Mouse (Mus musculus): ENCODE results near the gene Afg3l1. TPM values are rescaled to one million over a fixed set of nuclear protein-coding genes. Genes with fewer than 3 reads are reported as not detected.
"Not testable (repeated sequence)": the region's sequence is repeated elsewhere in the genome, so short reads cannot be mapped to it uniquely, and the experiment has no call there.

Gene Afg3l1
- polyA plus RNA-seq, 1 experiment: 31.1 TPM

DNA sequence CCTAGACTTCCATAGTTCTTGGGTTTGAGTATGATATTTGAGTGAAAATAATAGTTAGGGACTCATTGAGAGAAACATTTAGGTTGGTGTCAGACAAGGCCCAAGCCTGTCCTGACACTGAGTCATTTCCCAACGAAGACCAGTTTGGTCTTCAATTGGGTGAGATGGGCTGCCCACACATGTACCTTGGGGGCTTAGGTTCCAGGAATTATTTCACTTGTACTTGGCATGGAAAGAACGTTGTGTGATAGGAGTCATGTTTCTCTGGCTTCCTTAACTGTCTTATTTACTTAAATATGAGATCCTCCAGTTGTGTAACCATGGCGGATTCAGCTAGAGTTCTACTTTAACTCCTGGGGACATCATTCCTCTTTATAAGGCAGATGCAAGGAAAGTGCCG, 14.1 kb upstream of the Afg3l1 start:
- peak; percentile 80 for DNase-seq (ENCODE audit: low read depth)

DNA sequence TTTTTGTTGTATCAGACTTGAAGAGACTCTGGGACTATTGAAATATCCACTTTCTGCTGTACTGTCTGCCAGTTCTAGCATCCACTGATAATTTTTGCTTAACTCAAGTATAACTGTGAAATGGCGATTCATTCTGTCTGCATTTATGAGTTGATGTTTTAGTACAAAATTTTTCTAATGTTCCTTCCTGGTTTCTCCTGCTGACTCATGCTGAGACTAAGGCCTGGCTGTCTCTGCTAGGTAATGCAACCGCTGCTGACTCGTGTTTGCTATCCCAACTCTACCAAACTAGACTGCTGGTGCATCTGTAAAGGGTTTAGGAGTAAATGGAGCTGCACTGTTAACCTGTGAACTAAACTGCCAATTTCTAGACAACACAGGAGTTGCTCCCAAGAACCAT, 10.2 kb upstream of the Afg3l1 start:
- DNase-seq (ENCODE audit: low read depth): no peak

DNA sequence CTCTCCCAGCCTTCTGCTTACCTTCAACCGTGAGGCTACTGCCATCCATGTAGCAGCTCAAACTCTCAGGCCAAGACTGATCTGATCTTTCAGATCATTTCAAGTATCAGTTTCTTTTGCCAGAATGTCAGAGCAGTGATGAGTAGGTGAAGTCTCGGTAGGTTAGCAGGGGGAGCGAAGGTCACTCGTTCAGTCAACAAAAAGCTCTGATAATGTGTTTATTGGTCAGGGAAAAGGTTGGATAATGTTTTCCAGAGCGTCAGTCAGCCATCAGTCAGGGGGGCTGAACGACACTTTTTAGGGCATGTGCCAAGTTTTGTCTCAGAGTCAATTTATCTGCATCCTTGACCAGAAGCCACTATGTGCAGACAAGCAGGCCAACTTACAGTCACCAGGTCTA, 4.7 kb upstream of the Afg3l1 start:
- not testable (repeated sequence) for DNase-seq (ENCODE audit: low read depth)

DNA sequence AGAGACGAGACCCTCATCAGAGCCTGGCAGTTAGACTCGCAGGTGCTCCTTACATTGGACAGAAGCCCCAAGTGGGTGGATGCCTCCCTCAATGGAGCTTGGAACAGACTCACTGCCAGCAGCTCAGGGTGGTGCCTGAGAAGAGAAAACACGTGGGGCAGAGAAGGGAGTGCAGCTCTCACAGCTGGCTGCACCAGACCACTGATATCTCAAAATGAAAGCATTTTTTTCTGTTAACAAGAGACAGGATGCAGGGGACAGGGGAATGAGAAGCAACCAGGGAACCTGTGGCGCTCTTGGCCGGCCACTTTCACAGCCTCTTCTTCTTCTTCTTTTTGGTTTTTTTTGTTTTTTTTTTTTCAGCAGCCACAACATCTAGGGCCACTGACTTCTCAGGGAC, 3.2 kb upstream of the Afg3l1 start:
- not testable (repeated sequence) for DNase-seq (ENCODE audit: low read depth)

DNA sequence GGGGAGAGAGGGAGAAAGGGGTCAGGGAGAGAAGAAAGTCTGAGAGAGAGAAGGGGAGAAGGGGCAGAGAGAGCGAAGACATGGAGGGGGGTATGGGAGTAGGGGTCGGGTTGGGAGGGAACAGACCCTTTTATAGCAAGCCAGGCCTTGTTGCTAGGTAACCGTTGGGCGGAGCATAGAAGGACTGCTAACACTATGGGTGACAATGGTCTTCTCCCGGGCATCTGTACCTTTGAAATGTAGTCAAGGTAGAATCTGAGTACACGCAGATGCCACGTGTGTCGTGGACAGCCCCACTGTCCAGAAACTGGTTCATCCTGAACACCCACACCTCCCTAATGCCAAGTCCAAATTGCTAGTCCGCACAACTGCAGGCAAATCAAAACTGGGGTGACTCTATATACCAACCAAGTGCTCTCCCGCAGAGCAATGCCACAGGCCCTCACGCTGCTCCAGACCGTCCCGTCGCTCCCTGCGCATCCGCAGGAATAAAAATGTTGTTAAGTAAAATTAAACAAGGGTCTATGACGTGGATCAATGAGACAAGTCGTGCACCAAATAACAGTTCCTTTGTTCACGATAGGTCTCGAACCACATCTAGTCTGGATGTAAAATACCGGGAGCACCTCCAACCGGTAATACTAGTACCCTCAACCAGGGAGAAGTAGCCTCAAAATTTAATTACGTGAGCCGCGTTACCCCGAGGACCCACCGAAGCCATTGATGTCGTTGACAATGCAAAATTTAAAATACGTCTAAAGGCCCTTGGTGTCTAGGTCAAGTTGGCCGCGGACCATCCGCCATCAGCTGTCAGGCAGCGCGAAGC, 579 bp upstream of the Afg3l1 start:
- DNase-seq (ENCODE audit: low read depth): no peak

DNA sequence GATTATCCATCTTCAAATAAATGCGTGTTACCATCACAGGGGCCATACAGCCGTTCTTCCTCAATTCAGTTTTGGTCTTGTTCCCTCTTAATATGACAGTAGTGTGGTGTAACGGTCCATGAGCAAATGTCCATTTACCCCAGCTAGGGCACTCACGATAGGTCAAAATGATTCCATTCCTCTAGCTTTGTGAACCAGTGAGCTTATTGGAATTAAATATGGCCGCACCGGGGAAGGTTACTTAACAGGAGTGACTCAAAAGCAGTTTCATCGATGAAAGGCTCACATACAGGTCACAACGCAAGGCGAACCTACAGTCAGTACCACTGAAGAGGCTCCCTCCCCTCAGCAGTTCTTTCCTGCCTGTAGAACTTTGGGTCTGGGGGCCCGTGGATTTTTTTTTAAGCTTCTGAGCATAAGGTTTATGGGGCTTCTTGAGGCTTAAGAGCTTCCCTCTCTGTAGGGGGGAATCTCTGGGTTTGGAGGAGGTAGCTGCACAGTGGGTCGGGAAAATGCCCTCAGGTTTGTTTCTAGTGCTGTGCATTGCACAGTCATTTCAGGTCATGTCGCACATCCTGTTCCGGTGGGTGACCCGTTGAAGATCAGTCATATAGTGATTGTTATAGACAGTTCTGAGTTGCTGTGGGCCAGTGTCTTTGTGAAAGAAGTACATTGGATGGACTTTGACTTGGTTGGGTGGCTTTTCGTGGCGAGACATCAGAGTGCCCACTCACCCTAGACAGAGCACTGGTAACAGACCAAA, 934 bp downstream of the Afg3l1 start:
- DNase-seq (ENCODE audit: low read depth): no peak

DNA sequence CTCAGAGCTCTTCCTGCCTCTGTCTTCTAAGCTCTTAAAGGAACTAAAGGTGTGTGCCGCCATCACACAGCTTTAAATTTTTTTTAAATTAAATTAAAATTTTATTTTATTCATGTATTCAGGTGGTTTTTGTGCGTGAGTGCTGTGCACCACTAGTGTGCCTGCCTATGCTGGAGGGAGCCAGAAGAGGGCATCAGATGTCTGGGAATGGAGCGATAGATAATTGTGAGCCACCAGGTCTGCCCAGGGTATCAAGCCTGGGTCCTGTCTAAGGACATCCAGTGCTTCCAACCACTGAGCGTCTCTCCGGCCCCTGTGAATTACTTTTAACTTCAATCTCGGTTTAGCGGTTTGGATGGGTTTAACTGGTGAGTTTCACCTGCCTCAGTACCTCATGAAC, 4.9 kb downstream of the Afg3l1 start:
- DNase-seq (ENCODE audit: low read depth): no peak

DNA sequence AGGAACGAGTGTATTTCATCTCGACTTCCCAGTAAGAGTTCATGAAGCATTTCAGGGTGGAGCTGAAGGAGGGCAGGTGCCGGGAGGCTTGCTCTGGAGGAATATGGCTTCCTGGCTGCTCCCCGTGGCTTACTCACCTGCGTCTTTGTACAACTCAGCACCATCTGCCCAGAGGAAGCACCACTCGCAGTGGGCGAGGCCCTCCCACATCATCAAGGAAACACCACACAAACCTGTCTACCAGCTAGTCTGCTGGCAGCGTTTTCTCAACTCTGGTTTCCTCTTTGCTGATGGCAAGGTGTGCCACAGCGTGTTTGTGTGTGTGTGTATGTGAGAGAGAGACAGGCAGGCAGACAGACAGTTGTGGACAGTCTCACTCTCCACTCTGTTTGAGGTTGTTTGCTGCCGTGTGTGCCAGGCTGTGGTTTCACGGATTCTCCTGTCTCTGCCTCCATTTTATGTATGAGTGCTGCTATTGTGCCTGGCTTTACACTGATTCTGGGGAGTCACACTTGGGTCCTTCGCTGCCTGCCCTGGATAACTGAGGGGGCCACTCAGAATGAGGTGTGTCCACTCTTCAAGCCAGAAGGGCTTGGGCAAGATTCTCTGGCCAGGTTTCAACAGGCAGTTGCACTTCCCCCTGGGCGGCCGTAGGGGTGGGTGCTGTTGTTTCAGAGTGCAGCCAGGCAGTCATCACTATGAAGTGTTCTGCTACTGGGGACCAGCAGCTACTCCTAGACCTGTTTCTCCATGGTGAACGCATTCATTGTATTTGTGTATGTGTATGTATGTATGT, 13.8 kb downstream of the Afg3l1 start:
- no peak for DNase-seq (ENCODE audit: low read depth)

DNA sequence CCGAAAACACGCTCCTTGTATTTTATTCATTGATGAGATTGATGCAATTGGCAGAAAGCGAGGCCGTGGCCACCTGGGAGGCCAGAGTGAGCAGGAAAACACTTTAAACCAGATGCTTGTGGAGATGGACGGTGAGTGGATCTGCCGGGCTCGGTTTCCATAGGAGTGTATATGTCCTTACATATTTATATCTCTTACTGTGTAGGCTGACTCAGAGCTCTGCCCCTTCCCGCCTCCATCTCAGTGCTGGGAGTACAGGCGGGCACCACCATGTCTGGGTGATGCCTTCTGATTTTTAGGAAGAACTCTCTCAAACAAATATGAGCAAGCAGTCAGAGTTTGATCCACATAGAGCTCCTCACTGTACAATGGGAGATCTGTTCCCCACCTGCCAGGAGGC, 15.2 kb downstream of the Afg3l1 start:
- no peak for DNase-seq (ENCODE audit: low read depth)

DNA sequence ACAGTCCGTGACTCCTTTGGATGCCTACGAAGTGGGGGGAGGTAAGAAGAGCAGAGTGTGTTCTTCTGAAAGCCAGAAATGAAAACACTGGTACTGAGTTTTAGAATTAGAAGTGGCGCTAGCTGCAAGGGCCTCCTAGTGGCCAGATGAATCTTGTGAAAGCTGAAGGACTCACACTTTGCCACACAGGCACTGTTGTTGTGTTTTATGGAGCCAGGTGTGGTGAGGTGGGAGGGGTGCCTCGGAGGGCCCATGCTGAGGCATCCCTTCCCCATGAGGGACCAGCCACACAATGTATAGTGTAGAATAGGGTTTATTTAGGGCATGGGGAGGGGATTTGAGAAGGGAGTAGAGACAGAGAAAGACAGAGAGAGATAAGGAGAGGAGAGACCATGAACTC, 20.0 kb downstream of the Afg3l1 start:
- no peak for DNase-seq (ENCODE audit: low read depth)

DNA sequence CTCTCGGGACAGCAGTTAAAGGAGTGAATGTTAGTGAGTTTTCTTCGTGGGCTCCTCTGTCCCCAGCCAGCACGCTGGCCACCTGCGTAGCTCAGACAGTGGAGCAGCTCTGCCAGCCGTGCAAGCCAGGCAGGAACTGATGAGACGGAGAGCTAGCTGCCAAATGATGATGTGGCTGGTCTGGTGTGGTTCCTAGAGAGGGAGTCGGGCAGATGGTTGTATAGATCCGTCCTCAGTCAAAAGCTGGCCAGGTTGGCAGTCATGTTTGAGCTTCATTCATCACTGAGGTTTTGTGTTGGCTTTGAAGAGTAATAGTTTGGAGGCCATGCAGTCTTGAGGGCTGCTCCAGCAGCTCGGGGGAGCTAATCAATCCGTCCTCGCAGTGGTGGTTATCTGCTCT, 21.3 kb downstream of the Afg3l1 start:
- DNase-seq (ENCODE audit: low read depth): no peak

DNA sequence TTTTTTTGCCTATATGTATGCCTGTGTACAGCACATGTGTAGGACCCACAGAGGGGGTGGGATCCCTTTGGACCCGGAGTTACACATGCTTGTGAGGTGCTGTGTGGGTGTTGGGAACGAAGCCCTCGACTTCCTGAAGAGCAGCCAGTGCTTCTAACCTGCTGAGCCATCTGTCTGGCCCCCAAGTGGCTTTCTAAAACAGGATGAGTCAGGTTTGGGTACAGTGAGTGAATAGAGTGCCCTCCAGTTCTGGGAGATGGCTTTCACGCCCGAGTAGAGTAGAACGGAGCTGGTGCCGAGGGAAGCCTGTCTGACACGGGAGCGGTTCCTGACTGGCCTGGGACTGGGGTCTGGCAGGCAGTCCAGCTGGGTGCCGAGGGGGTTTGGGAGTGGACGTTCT, 21.9 kb downstream of the Afg3l1 start:
- no peak for DNase-seq (ENCODE audit: low read depth)

DNA sequence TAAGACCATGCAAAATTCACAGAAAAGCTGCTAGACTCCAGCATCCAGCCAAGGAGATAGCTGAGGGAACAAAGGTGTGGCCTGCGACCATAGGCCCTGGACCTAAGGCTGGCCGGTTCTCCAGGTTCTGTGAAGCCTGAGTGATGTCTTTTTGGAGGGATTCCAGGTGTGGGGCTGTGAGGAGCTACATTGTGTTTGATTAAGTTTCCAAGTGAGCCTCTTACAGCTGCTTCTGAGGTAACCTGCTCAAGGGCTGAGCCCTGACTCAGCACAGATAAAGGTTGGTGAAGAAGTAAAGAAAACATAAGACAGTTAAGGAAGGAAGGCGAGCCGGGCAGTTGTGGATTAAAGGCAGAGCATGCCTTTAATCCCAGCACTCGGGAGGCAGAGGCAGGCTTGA, 24.5 kb downstream of the Afg3l1 start:
- no peak for DNase-seq (ENCODE audit: low read depth)

DNA sequence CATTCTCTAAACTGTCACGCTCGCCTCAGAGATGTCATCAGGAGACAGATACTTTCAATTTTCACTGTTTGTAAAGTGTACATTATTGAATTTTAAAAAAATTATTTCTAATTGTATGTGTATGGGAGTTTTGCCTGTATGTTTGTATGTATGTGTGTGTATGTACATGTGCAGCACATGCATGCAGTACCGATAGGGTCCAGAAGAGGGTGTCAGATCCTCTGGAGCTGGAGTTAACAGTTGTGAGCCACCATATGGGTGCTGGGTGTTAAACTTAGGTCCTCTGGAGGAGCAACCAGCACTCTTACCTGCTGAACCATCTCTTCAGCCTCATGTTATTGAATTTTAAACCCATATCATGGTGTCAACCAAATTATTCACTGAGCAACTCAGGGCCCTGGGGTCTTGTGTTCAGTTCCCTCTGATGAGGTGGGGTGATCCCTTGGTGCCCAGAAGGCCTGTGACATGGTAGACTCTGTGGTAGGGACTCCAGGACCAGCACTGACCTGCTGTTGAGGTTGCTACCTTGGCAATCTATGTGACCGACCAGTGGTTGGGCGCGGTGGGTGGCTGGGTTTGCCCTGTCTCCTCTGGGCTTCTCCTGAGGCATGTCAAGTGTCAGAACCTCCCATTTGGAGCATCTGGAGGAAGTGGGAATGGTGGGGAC, 26.2 kb downstream of the Afg3l1 start:
- no peak for DNase-seq (ENCODE audit: low read depth)

DNA sequence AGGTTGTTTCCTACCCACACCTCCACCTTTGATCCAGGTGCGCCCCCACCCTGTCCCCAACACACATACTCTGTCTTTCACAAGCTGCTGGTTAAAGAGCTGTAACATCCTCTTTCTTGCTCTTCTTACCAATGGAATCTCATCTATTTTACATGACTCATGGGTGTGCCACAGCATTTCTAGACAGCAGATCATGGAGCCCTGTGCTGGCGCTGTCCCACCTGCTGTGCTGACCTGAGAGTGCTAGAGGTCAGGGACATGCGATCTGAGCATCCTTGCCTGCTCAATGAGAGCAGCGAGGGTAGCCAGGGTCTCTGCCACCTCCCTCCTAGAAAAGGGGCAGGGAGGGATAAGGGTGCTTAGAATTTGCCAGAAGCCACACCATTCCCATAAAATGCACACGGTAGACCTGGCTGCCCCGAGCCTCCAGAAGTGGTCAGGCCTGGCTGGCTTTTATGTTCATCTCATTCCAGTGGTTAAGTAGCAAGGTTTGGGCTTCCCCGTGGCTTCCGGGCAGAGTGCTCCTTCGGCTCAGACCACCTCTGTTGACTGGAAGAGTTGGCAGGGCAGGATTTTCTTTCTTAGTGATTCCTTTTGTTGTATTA, 27.0 kb downstream of the Afg3l1 start:
- no peak for DNase-seq (ENCODE audit: low read depth)

DNA sequence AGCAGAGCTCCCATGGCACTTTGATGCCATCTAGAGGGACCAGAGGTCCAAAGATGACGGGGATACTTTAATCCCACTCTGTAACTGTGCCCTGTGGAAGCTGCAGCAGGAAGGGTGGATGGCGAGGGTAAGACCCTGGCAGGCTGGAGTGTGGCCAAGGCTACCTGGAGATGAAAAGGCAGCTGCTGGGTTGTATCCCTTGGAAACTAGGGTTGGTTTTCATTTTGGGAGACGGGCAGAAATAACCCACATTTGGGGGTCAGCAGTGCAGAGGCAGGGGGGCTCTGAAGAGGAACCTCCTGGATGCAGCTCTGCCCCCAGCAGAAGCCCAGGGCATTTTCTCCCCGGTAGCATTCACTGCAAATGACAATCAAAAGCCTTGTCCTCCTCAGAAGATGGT, 27.6 kb downstream of the Afg3l1 start:
- no peak for DNase-seq (ENCODE audit: low read depth)

DNA sequence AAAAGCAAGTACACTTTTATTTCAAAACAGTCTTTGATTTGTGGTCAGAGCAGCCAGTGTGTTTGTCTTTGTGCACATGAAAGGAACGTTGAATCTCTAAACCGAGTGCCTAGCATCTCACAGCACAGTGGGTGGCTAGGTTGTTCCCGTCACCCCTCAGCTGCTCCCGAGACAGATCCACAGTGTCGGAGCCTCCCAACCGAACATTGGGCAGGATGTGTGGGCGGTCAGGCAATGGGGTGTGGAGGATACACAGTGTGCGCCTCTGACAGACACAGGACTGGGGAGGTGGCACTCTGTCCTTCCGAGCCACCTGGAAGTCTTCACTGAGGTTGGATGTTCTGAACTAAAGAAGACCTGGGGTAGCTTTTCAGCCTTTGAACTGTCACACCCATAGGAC, 28.0 kb downstream of the Afg3l1 start:
- no peak for DNase-seq (ENCODE audit: low read depth)

DNA sequence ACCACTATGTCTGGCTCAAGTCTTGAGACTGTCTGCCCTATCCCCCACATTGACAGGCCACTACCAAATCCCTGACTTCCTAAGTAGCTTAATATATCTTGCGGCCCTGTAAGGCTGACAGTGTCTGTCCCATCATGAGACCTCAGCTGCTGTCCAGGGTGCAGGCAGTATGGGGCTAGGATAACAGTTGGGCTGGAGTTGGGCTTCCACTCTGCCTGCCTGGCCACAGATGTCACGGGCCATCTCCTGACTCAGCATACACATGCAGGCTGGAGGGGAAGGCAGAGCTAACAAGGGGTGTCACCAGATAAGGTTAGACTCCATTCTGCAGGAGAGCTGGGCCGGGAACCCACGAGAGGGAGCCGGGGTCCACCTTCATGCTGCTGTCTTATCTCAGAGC, 29.4 kb downstream of the Afg3l1 start:
- DNase-seq (ENCODE audit: low read depth): no peak

DNA sequence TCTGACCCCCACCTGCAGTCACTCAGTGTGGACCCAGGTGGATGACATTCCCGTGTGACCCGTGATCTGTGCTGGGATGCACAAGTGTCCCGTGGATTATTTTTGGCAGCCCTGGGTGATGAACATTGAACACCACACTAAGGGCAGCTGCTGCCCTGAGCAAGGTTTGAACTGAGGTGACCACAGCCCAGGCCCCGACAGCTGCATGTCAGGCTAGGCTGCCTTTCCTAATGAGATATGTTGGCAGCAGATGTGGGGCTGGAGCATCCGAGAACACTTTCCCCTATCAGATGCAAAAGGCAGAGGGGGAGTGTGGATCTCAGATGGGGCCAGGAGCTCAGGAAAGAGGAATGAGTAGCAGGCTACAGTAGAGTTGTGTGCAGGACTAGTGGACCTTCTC, 33.1 kb downstream of the Afg3l1 start:
- DNase-seq (ENCODE audit: low read depth): no peak

DNA sequence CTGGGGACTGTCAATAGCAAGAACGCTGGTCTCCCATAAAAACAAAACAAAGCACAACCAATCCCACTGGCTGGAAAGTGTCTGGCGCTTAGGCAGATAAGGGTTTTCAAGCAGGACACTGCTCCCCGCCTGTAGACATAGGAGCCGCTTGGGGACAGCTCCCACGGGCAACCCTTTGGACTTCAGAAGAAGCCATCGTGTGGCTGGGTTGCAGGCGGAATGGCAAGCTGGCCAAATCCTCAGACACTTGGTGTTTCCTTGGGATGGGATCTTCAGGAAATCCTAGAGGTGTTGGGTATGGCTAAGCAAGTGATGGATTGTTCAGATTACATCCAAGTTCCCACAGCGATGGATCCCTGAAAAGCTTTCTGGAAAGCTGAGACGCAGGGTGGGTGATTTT, 36.4 kb downstream of the Afg3l1 start:
- DNase-seq (ENCODE audit: low read depth): no peak

DNA sequence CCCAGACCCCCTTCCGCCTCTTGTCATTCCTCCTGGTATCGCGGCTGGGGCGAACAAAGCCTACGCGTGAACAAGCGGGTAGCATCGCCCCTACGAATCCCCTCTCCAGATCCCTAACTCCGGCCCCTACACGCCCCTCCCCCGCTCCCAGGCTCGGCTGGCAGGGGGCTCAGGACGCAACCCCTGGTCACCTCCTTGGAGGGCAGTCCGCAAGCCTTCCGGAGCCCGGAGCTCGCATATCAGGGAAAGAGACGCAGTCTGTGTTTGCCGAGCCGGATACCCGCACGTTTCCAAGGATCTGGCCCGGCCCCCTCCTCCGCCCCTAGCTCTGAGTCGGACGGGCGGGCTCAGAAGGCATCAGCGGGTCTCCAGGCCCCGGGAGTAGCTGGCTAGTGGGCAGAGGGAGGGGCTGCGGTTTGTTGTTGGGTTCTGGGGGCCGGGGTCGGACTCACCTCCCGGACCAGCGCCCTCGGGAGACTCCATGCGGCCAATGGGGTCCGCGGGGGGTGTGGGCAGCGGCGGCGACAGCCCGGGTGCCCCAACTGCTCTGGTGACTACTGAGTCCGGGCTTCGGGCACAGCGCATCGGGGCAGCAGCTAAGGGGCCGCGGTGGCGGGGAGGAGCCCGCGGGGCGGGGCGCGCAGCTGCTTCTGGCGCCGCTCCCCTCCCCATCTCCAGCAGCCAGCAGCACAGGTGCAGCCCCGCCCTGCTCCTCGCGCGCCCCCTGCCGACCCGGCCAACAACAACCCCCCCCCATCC, 37.3 kb downstream of the Afg3l1 start, which contains the start of gene Dbndd1:
TSS of gene Dbndd1 (minus strand) at position 683 of the 759 bp plus-strand sequence.
- DNase-seq (ENCODE audit: low read depth): no peak
